Mouse (Mus musculus) liver, postnatal 0 days (tissue): ENCODE results near the gene Ppp1r18.

Experiments
- CTCF ChIP-seq: sonication (generic); IDR thresholded peaks from 2 replicates; pipeline ENCODE4 v1.5.1; 2016; ENCODE audit warnings: antibody characterized with exemption, low read depth
- EP300 ChIP-seq: IDR thresholded peaks from 2 replicates; pipeline ENCODE4 v1.6.1; 2016; ENCODE audit warnings: antibody characterized with exemption, low read depth, mild to moderate bottlenecking

GRCm38 (mm10) chr17:35922566-35922965 is 57.2 kb downstream of the Ppp1r18 start:
- TF ChIP-seq CTCF (no peak), EP300 (no peak)
